Comparison of ENCODE assay signal across 14 mouse cellular contexts in genomic region chr1:170632856-170633255, GRCm38 (mm10). TPM values are rescaled to one million over a fixed set of nuclear protein-coding genes. Genes with fewer than 3 reads are reported as not detected.
DNase-seq lines count a peak whose midpoint lies in the region; ATAC-seq and TF ChIP-seq lines count a peak whose summit lies in the region.
"Had no signal": no experiment of that assay in that cellular context is flagged by ENCODE, and none has a peak within 500 bp of the region (broad histone marks: within the 10 kb centered on the region; RNA-seq: fewer than 3 reads in every experiment).

No protein-coding gene starts in this region.

- no peak for TF ChIP-seq EP300 in stomach, postnatal 0 days (optimal IDR thresholded peaks at IDR 0.05)

- no peak for DNase-seq in forebrain, embryonic 14.5 days (ENCODE audit: low spot score)
- DNase-seq in kidney, adult 18-20 months = no peak
- no peak for DNase-seq in midbrain, embryonic 11.5 days (ENCODE audit: low spot score, missing footprints)
- no peak for DNase-seq in midbrain, postnatal 0 days (ENCODE audit: low spot score)
- DNase-seq in stomach, postnatal 0 days (ENCODE audit: low spot score) = peak; percentile 10

- 78% methylated on average over 4 of the region's 4 CpGs for WGBS in forebrain, embryonic 14.5 days
- WGBS in forebrain, embryonic 12.5 days = 69% methylated on average over 4 of the region's 4 CpGs
- 70% methylated on average over 4 of the region's 4 CpGs for WGBS in kidney, embryonic 16.5 days
- 71% methylated on average over 4 of the region's 4 CpGs for WGBS in midbrain, embryonic 11.5 days
- WGBS in midbrain, postnatal 0 days = 77% methylated on average over 4 of the region's 4 CpGs
- WGBS in stomach, postnatal 0 days = 65% methylated on average over 4 of the region's 4 CpGs

- H3K36me3 ChIP-seq in forebrain, embryonic 14.5 days (ENCODE audit: control insufficient read depth, insufficient read depth, low read length) = no peaks in the 10 kb centered on the region
- no peaks in the 10 kb centered on the region for H3K36me3 ChIP-seq in forebrain, embryonic 12.5 days (replicated peaks)
- H3K36me3 ChIP-seq in kidney, embryonic 16.5 days (ENCODE audit: insufficient read depth, low read length) = no peaks in the 10 kb centered on the region
- no peaks in the 10 kb centered on the region for H3K36me3 ChIP-seq in midbrain, embryonic 11.5 days (ENCODE audit: control insufficient read depth, insufficient read depth, low read length)
- no peaks in the 10 kb centered on the region for H3K36me3 ChIP-seq in midbrain, postnatal 0 days (ENCODE audit: insufficient read depth, low read length)
- H3K36me3 ChIP-seq in stomach, postnatal 0 days (ENCODE audit: control insufficient read depth, insufficient read depth, low read length) = no peaks in the 10 kb centered on the region
- H3K36me3 ChIP-seq: embryonic facial prominence, embryonic 12.5 days; heart, embryonic 13.5 days had no signal

- TF ChIP-seq CTCF in midbrain, postnatal 0 days (IDR thresholded peaks at IDR 0.05) = no peak
- TF ChIP-seq CTCF in stomach, postnatal 0 days (IDR thresholded peaks at IDR 0.05; ENCODE audit: low read depth) = no peak

- ATAC-seq in forebrain, embryonic 14.5 days = 0 out of 2 replicates have a peak, but pooled peaks have one; percentile 4
- no peak for ATAC-seq in forebrain, embryonic 12.5 days (ENCODE audit: low FRiP score)
- ATAC-seq in kidney, embryonic 16.5 days (ENCODE audit: low FRiP score, low TSS enrichment) = peak; percentile 4; the same call in 1 of the 2 replicates
- peak; percentile 33 for ATAC-seq in midbrain, embryonic 11.5 days (ENCODE audit: low FRiP score)
- ATAC-seq in midbrain, postnatal 0 days (ENCODE audit: low FRiP score) = no peak
- ATAC-seq in stomach, postnatal 0 days (ENCODE audit: low FRiP score, low TSS enrichment) = no peak
- ATAC-seq: intestine, postnatal 0 days had no signal

- H3K4me3 ChIP-seq in forebrain, embryonic 14.5 days (ENCODE audit: low read depth, low read length) = no peak overlapping the region
- no peak overlapping the region for H3K4me3 ChIP-seq in forebrain, embryonic 12.5 days (replicated peaks)
- no peak overlapping the region for H3K4me3 ChIP-seq in kidney, embryonic 16.5 days (ENCODE audit: low read length)
- H3K4me3 ChIP-seq in midbrain, embryonic 11.5 days (ENCODE audit: low read depth, low read length) = no peak overlapping the region
- no peak overlapping the region for H3K4me3 ChIP-seq in midbrain, postnatal 0 days (ENCODE audit: low read depth, low read length)
- no peak overlapping the region for H3K4me3 ChIP-seq in stomach, postnatal 0 days (ENCODE audit: low read depth, low read length)
- H3K4me3 ChIP-seq: embryonic facial prominence, embryonic 12.5 days; heart, embryonic 13.5 days; left cerebral cortex, adult 2 months; megakaryocyte, embryonic 14.5 days had no signal

- no peak overlapping the region for H3K4me2 ChIP-seq in forebrain, embryonic 14.5 days (ENCODE audit: low read length)
- no peak overlapping the region for H3K4me2 ChIP-seq in forebrain, embryonic 12.5 days
- no peak overlapping the region for H3K4me2 ChIP-seq in kidney, embryonic 16.5 days (replicated peaks; ENCODE audit: low read depth, low read length)
- H3K4me2 ChIP-seq in midbrain, embryonic 11.5 days = no peak overlapping the region
- no peak overlapping the region for H3K4me2 ChIP-seq in midbrain, postnatal 0 days (ENCODE audit: low read depth, low read length, poor library complexity, severe bottlenecking)
- no peak overlapping the region for H3K4me2 ChIP-seq in stomach, postnatal 0 days (replicated peaks; ENCODE audit: low read depth)
- H3K4me2 ChIP-seq: embryonic facial prominence, embryonic 12.5 days; heart, embryonic 13.5 days had no signal

- no peaks in the 10 kb centered on the region for H3K4me1 ChIP-seq in forebrain, embryonic 14.5 days (ENCODE audit: control insufficient read depth, insufficient read depth, low read length)
- H3K4me1 ChIP-seq in forebrain, embryonic 12.5 days = no peaks in the 10 kb centered on the region
- no peaks in the 10 kb centered on the region for H3K4me1 ChIP-seq in kidney, embryonic 16.5 days (ENCODE audit: insufficient read depth, low read length)
- no peaks in the 10 kb centered on the region for H3K4me1 ChIP-seq in midbrain, embryonic 11.5 days (ENCODE audit: control insufficient read depth, insufficient read depth, low read length)
- no peaks in the 10 kb centered on the region for H3K4me1 ChIP-seq in midbrain, postnatal 0 days (ENCODE audit: insufficient read depth, low read length)
- H3K4me1 ChIP-seq in stomach, postnatal 0 days (replicated peaks; ENCODE audit: control insufficient read depth, insufficient read depth) = no peaks in the 10 kb centered on the region
- H3K4me1 ChIP-seq: embryonic facial prominence, embryonic 12.5 days; heart, embryonic 13.5 days had no signal

- no peaks in the 10 kb centered on the region for H3K9me3 ChIP-seq in forebrain, embryonic 14.5 days (replicated peaks; ENCODE audit: control insufficient read depth, low read length)
- H3K9me3 ChIP-seq in forebrain, embryonic 12.5 days = peaks cover 4% of the 10 kb centered on the region; the same call in 1 of the 2 replicates
- no peaks in the 10 kb centered on the region for H3K9me3 ChIP-seq in kidney, embryonic 16.5 days (ENCODE audit: low read length)
- H3K9me3 ChIP-seq in midbrain, embryonic 11.5 days (ENCODE audit: control insufficient read depth, low read length) = no peaks in the 10 kb centered on the region
- H3K9me3 ChIP-seq in midbrain, postnatal 0 days (ENCODE audit: low read length) = no peaks in the 10 kb centered on the region
- no peaks in the 10 kb centered on the region for H3K9me3 ChIP-seq in stomach, postnatal 0 days (ENCODE audit: control insufficient read depth, low read length)
- H3K9me3 ChIP-seq: embryonic facial prominence, embryonic 12.5 days had no signal

- no peak overlapping the region for H3K9ac ChIP-seq in forebrain, embryonic 14.5 days (ENCODE audit: low read length)
- no peak overlapping the region for H3K9ac ChIP-seq in forebrain, embryonic 12.5 days
- no peak overlapping the region for H3K9ac ChIP-seq in kidney, embryonic 16.5 days (replicated peaks; ENCODE audit: low read length)
- H3K9ac ChIP-seq in midbrain, embryonic 11.5 days (ENCODE audit: low read length) = no peak overlapping the region
- no peak overlapping the region for H3K9ac ChIP-seq in midbrain, postnatal 0 days (replicated peaks; ENCODE audit: low read length, poor library complexity, severe bottlenecking)
- H3K9ac ChIP-seq in stomach, postnatal 0 days (ENCODE audit: low read length) = no peak overlapping the region
- H3K9ac ChIP-seq: embryonic facial prominence, embryonic 12.5 days; heart, embryonic 13.5 days had no signal

- H3K27ac ChIP-seq in forebrain, embryonic 14.5 days (ENCODE audit: low read depth, low read length) = no peak overlapping the region
- no peak overlapping the region for H3K27ac ChIP-seq in forebrain, embryonic 12.5 days
- H3K27ac ChIP-seq in kidney, embryonic 16.5 days (ENCODE audit: low read length) = no peak overlapping the region
- H3K27ac ChIP-seq in midbrain, embryonic 11.5 days (ENCODE audit: low read depth, low read length) = no peak overlapping the region
- no peak overlapping the region for H3K27ac ChIP-seq in midbrain, postnatal 0 days (ENCODE audit: low read depth, low read length)
- no peak overlapping the region for H3K27ac ChIP-seq in stomach, postnatal 0 days (replicated peaks)
- H3K27ac ChIP-seq: embryonic facial prominence, embryonic 12.5 days; heart, embryonic 13.5 days; left cerebral cortex, adult 2 months had no signal

- no peaks in the 10 kb centered on the region for H3K27me3 ChIP-seq in forebrain, embryonic 14.5 days (replicated peaks; ENCODE audit: control insufficient read depth, insufficient read depth, low read length)
- no peaks in the 10 kb centered on the region for H3K27me3 ChIP-seq in forebrain, embryonic 12.5 days
- H3K27me3 ChIP-seq in kidney, embryonic 16.5 days (ENCODE audit: insufficient read depth, low read length) = no peaks in the 10 kb centered on the region
- no peaks in the 10 kb centered on the region for H3K27me3 ChIP-seq in midbrain, embryonic 11.5 days (ENCODE audit: control insufficient read depth, insufficient read depth, low read length)
- H3K27me3 ChIP-seq in midbrain, postnatal 0 days (ENCODE audit: insufficient read depth, low read length) = no peaks in the 10 kb centered on the region
- no peaks in the 10 kb centered on the region for H3K27me3 ChIP-seq in stomach, postnatal 0 days (ENCODE audit: control insufficient read depth, insufficient read depth, low read length)
- H3K27me3 ChIP-seq: embryonic facial prominence, embryonic 12.5 days; heart, embryonic 13.5 days; Patski had no signal

RNA-seq across cellular contexts. Expression of gene Olfml2b, which starts 11.5 kb away (rescaled TPM):
- polyA plus RNA-seq in forebrain, embryonic 14.5 days (2014; fragmentation: Nextera tagmentation; extraction: Ambion mirVana) = 9.7 and 10.7 TPM in 2 replicates
- polyA plus RNA-seq in forebrain, embryonic 12.5 days (2016; fragmentation: Nextera tagmentation; extraction: Ambion mirVana) = 6.1 and 6.5 TPM in 2 replicates
- 10.8 and 13.1 TPM in 2 replicates for polyA plus RNA-seq in kidney, embryonic 16.5 days (2015; fragmentation: Nextera tagmentation; extraction: Ambion mirVana)
- polyA plus RNA-seq in midbrain, embryonic 11.5 days (2014; fragmentation: Nextera tagmentation; extraction: Ambion mirVana) = 5.1 and 5.8 TPM in 2 replicates
- total RNA-seq in midbrain, postnatal 0 days (2014; rRNA removed) = 5.9 and 6.1 TPM in 2 replicates
- polyA plus RNA-seq in midbrain, postnatal 0 days (2015; fragmentation: Nextera tagmentation; extraction: Ambion mirVana) = 3.1 and 3.5 TPM in 2 replicates
- polyA plus RNA-seq in stomach, postnatal 0 days (2015; fragmentation: Nextera tagmentation; extraction: Ambion mirVana) = 31.8 and 33.6 TPM in 2 replicates
- total RNA-seq: MEL had no signal

RNA-seq across cellular contexts. Expression of gene Nos1ap, which starts 43.2 kb away (rescaled TPM):
- 8.4 and 11.3 TPM in 2 replicates for polyA plus RNA-seq in forebrain, embryonic 14.5 days (2014; fragmentation: Nextera tagmentation; extraction: Ambion mirVana)
- 23.5 and 25.5 TPM in 2 replicates for polyA plus RNA-seq in forebrain, embryonic 12.5 days (2016; fragmentation: Nextera tagmentation; extraction: Ambion mirVana)
- 18.0 and 24.1 TPM in 2 replicates for polyA plus RNA-seq in kidney, embryonic 16.5 days (2015; fragmentation: Nextera tagmentation; extraction: Ambion mirVana)
- polyA plus RNA-seq in midbrain, embryonic 11.5 days (2014; fragmentation: Nextera tagmentation; extraction: Ambion mirVana) = 5.7 and 7.8 TPM in 2 replicates
- total RNA-seq in midbrain, postnatal 0 days (2014; rRNA removed) = 8.8 and 24.0 TPM in 2 replicates
- 12.3 and 18.4 TPM in 2 replicates for polyA plus RNA-seq in midbrain, postnatal 0 days (2015; fragmentation: Nextera tagmentation; extraction: Ambion mirVana)
- 6.8 and 8.0 TPM in 2 replicates for polyA plus RNA-seq in stomach, postnatal 0 days (2015; fragmentation: Nextera tagmentation; extraction: Ambion mirVana)

Comparison
In these comparisons a context has a peak if more than half of its experiments do, and no peak if none do; other contexts are left out.
1. ATAC-seq: peak in forebrain, embryonic 14.5 days (single experiment), kidney, embryonic 16.5 days (single experiment) and midbrain, embryonic 11.5 days (single experiment); none in forebrain, embryonic 12.5 days (single experiment), midbrain, postnatal 0 days (single experiment) and stomach, postnatal 0 days (single experiment).